Mouse (Mus musculus) midbrain, postnatal 0 days (tissue): ENCODE data around the gene B3gnt2. TPM values are rescaled to one million over a fixed set of nuclear protein-coding genes. Genes with fewer than 3 reads are reported as not detected.

Experiments used
- ATAC-seq: fragments of 200-750 bp; cut with Nextera tagmentation; 2 replicates; pipeline ENCODE4 v1.8.0; 2017; ENCODE audit warnings: moderate number of reproducible peaks, mild to moderate bottlenecking, moderate TSS enrichment, moderate library complexity; ENCODE audit not compliant: low FRiP score
- DNase-seq: peaks from one replicate; pipeline ENCODE4 v3.0.0-alpha.2; 2015; ENCODE audit warnings: low spot score
- H3K27ac ChIP-seq: fragments of 300-500 bp; sonication (generic); 2 replicates; pipeline ENCODE4 v1.5.1; 2014; ENCODE audit warnings: low read depth, mild to moderate bottlenecking, low read length, mixed read lengths
- H3K27me3 ChIP-seq: fragments of 300-500 bp; sonication (generic); 2 replicates; pipeline ENCODE4 v1.6.1; 2014; ENCODE audit warnings: low read length, control low read depth, mixed read lengths; ENCODE audit not compliant: insufficient read depth
- H3K36me3 ChIP-seq: fragments of 300-500 bp; sonication (generic); 2 replicates; pipeline ENCODE4 v1.6.1; 2014; ENCODE audit warnings: low read length, control low read depth, mixed read lengths; ENCODE audit not compliant: insufficient read depth
- H3K4me1 ChIP-seq: fragments of 300-500 bp; sonication (generic); 2 replicates; pipeline ENCODE4 v1.6.1; 2014; ENCODE audit warnings: mild to moderate bottlenecking, control low read depth, antibody characterized with exemption, low read length, mixed read lengths; ENCODE audit not compliant: insufficient read depth
- H3K4me2 ChIP-seq: fragments of 300-500 bp; sonication (generic); 2 replicates; pipeline ENCODE4 v1.6.1; 2014; ENCODE audit warnings: low read depth, mild to moderate bottlenecking, low read length, mixed read lengths; ENCODE audit not compliant: poor library complexity, severe bottlenecking
- H3K4me3 ChIP-seq: fragments of 300-500 bp; sonication (generic); 2 replicates; pipeline ENCODE4 v1.5.1; 2014; ENCODE audit warnings: low read depth, mild to moderate bottlenecking, low read length, moderate library complexity
- H3K9ac ChIP-seq: fragments of 300-500 bp; sonication (generic); replicated peaks from 2 replicates; pipeline ENCODE4 v1.6.1; 2014; ENCODE audit warnings: mild to moderate bottlenecking, low read length, moderate library complexity, mixed read lengths; ENCODE audit not compliant: poor library complexity, severe bottlenecking
- H3K9me3 ChIP-seq: fragments of 300-500 bp; sonication (generic); 2 replicates; pipeline ENCODE4 v1.6.1; 2016; ENCODE audit warnings: low read length, control low read depth
- CTCF ChIP-seq: IDR thresholded peaks from 2 replicates; pipeline ENCODE4 v1.5.1; 2016; ENCODE audit warnings: antibody characterized with exemption, mild to moderate bottlenecking
- WGBS: fragments of 180-500 bp; shearing (Covaris S2); extraction: QIAGEN DNeasy Blood & Tissue Kit; methylation state at CpG from one replicate; pipeline ENCODE4 v1.1.7; 2014; 5-methylcytosine and 5-hydroxymethylcytosine counted together
- polyA plus RNA-seq: library from polyadenylated mRNA; unstranded; fragments of >200 nt; fragmentation: Nextera tagmentation; extraction: Ambion mirVana; gene quantifications from 2 replicates; pipeline ENCODE4 v1.2.1, GENCODE M21; 2015
- total RNA-seq: library from RNA; depleted of rRNA; stranded (reverse); fragments of >200 nt; gene quantifications from 2 replicates; pipeline ENCODE4 v1.2.3, GENCODE M21; 2014

Gene B3gnt2
- total and polyA plus RNA-seq, 2 experiments from 2014 or later = 2.0 to 6.2 TPM

GRCm38 (mm10) chr11:22818371-22818770 lies 42.4 kb downstream of the B3gnt2 start:
- no peaks in the 10 kb centered on the region for H3K27me3 ChIP-seq
- TF ChIP-seq CTCF = no peak
- H3K4me1 ChIP-seq = no peaks in the 10 kb centered on the region
- H3K27ac ChIP-seq = no peak overlapping the region
- H3K9me3 ChIP-seq = no peaks in the 10 kb centered on the region
- no peak overlapping the region for H3K4me3 ChIP-seq
- DNase-seq (no peak), ATAC-seq (no peak)
- no peaks in the 10 kb centered on the region for H3K36me3 ChIP-seq
- 71% methylated on average over 5 of the region's 5 CpGs for WGBS
- no peak overlapping the region for H3K4me2 ChIP-seq
- no peak overlapping the region for H3K9ac ChIP-seq

- no peak for ATAC-seq
- WGBS = 84% methylated on average over 7 of the region's 7 CpGs
- no peaks in the 10 kb centered on the region for H3K9me3 ChIP-seq
These were observed 44.9 kb downstream of the B3gnt2 start for GRCm38 (mm10) chr11:22815877-22816276.

GRCm38 (mm10) chr11:22815143-22815542 lies 45.6 kb downstream of the B3gnt2 start:
- Histone ChIP-seq H3K9ac (no peak overlapping the region), H3K27me3 (no peaks in the 10 kb centered on the region), H3K9me3 (no peaks in the 10 kb centered on the region), H3K36me3 (no peaks in the 10 kb centered on the region), H3K4me1 (no peaks in the 10 kb centered on the region), H3K4me2 (no peak overlapping the region), H3K4me3 (no peak overlapping the region), H3K27ac (no peak overlapping the region)
- TF ChIP-seq CTCF = no peak
- ATAC-seq = no peak
- no peak for DNase-seq

More at GRCm38 (mm10) chr11:22815877-22816276, 44.9 kb downstream of the B3gnt2 start:
- Histone ChIP-seq H3K27ac (no peak overlapping the region), H3K4me3 (no peak overlapping the region), H3K9ac (no peak overlapping the region), H3K36me3 (no peaks in the 10 kb centered on the region), H3K4me1 (no peaks in the 10 kb centered on the region), H3K4me2 (no peak overlapping the region), H3K27me3 (no peaks in the 10 kb centered on the region)
- no peak for DNase-seq
- TF ChIP-seq CTCF = no peak

GRCm38 (mm10) chr11:22813921-22814704 lies 46.6 kb downstream of the B3gnt2 start:
- WGBS = 81% methylated on average over 5 of the region's 5 CpGs

GRCm38 (mm10) chr11:22813427-22813826 lies 47.3 kb downstream of the B3gnt2 start:
- H3K27ac ChIP-seq = no peak overlapping the region
- DNase-seq (no peak), ATAC-seq (no peak)
- H3K36me3 ChIP-seq = no peaks in the 10 kb centered on the region
- H3K9ac ChIP-seq = no peak overlapping the region
- no peaks in the 10 kb centered on the region for H3K4me1 ChIP-seq
- TF ChIP-seq CTCF = no peak
- H3K4me2 ChIP-seq = no peak overlapping the region
- WGBS = 87% methylated on average over 3 of the region's 3 CpGs
- H3K4me3 ChIP-seq = no peak overlapping the region
- no peaks in the 10 kb centered on the region for H3K9me3 ChIP-seq
- no peaks in the 10 kb centered on the region for H3K27me3 ChIP-seq

More at GRCm38 (mm10) chr11:22813921-22814704, 46.6 kb downstream of the B3gnt2 start:
- H3K4me1 ChIP-seq = no peaks in the 10 kb centered on the region
- no peak overlapping the region for H3K27ac ChIP-seq
- no peak for ATAC-seq
- no peak for DNase-seq
- no peaks in the 10 kb centered on the region for H3K27me3 ChIP-seq
- no peaks in the 10 kb centered on the region for H3K36me3 ChIP-seq
- no peak overlapping the region for H3K4me2 ChIP-seq
- H3K9me3 ChIP-seq = no peaks in the 10 kb centered on the region
- TF ChIP-seq CTCF = no peak
- no peak overlapping the region for H3K9ac ChIP-seq
- H3K4me3 ChIP-seq = no peak overlapping the region

- no peaks in the 10 kb centered on the region for H3K9me3 ChIP-seq
- H3K36me3 ChIP-seq = no peaks in the 10 kb centered on the region
- WGBS = 84% methylated on average over 3 of the region's 3 CpGs
- H3K9ac ChIP-seq = no peak overlapping the region
- H3K27ac ChIP-seq = no peak overlapping the region
- no peak for TF ChIP-seq CTCF
- H3K27me3 ChIP-seq = no peaks in the 10 kb centered on the region
- ATAC-seq = no peak
- no peak for DNase-seq
- no peak overlapping the region for H3K4me2 ChIP-seq
- no peak overlapping the region for H3K4me3 ChIP-seq
- no peaks in the 10 kb centered on the region for H3K4me1 ChIP-seq
These were observed 49.3 kb downstream of the B3gnt2 start for GRCm38 (mm10) chr11:22811413-22811812.
